Mouse (Mus musculus) liver, adult 2 months (tissue): Measurements from ENCODE around the gene Tmem106c. TPM values are rescaled to one million over a fixed set of nuclear protein-coding genes. Genes with fewer than 3 reads are reported as not detected.

ENCODE experiments used
- DNase-seq: peaks from one replicate; pipeline ENCODE4 v3.0.0-alpha.2; 2011; ENCODE audit warnings: low read depth, low spot score; ENCODE audit errors: extremely low read depth
- H3K27ac ChIP-seq: fragments of 200-500 bp; replicated peaks from 2 replicates; pipeline ENCODE4 v1.5.1; 2012; ENCODE audit warnings: low read depth, mild to moderate bottlenecking, control low read depth, inconsistent platforms, low read length; ENCODE audit not compliant: insufficient read depth
- H3K27me3 ChIP-seq: fragments of 200-500 bp; 2 replicates; pipeline ENCODE4 v1.6.1; 2012; ENCODE audit warnings: mild to moderate bottlenecking, moderate library complexity, low read length, inconsistent platforms; ENCODE audit not compliant: control insufficient read depth, insufficient read depth
- H3K36me3 ChIP-seq: fragments of 200-500 bp; 2 replicates; pipeline ENCODE4 v1.6.1; 2012; ENCODE audit warnings: low read length, inconsistent platforms; ENCODE audit not compliant: control insufficient read depth, insufficient read depth
- H3K4me1 ChIP-seq: fragments of 200-500 bp; 2 replicates; pipeline ENCODE4 v1.6.1; 2011; ENCODE audit warnings: low read length; ENCODE audit not compliant: control insufficient read depth, insufficient read depth
- H3K4me3 ChIP-seq: fragments of 200-500 bp; 2 replicates; pipeline ENCODE4 v1.5.1; 2011; ENCODE audit warnings: low read depth, mild to moderate bottlenecking, control low read depth, low read length, moderate library complexity; ENCODE audit not compliant: insufficient read depth
- H3K79me2 ChIP-seq: fragments of 200-500 bp; 2 replicates; pipeline ENCODE4 v1.6.1; 2012; ENCODE audit warnings: inconsistent platforms, mild to moderate bottlenecking, low read length, moderate library complexity; ENCODE audit not compliant: control insufficient read depth, insufficient read depth
- H3K9ac ChIP-seq: fragments of 200-500 bp; 2 replicates; pipeline ENCODE4 v1.6.1; 2012; ENCODE audit warnings: low read depth, mild to moderate bottlenecking, control low read depth, inconsistent platforms, low read length
- CTCF ChIP-seq: fragments of 200-500 bp; IDR thresholded peaks from 2 replicates; pipeline ENCODE4 v1.5.1; 2011; ENCODE audit warnings: low read depth, low read length, control low read depth
- POLR2A ChIP-seq: fragments of 200-500 bp; IDR thresholded peaks from 2 replicates; pipeline ENCODE4 v1.6.1; 2011; ENCODE audit warnings: low read length, control low read depth; ENCODE audit not compliant: insufficient read depth; ENCODE audit errors: extremely low read depth
- WGBS: fragments of 180-500 bp; shearing (Covaris S2); methylation state at CpG from one replicate; pipeline ENCODE4 v1.1.7; 2018; 5-methylcytosine and 5-hydroxymethylcytosine counted together
- polyA plus RNA-seq: library from polyadenylated mRNA; depleted of rRNA; stranded (reverse); fragments of >200 nt; gene quantifications from 2 replicates; pipeline ENCODE4 v1.2.3, GENCODE M21; 2012; rRNA removed
- total RNA-seq: library from RNA; depleted of rRNA; stranded (reverse); fragments of >200 nt; gene quantifications from 2 replicates; pipeline ENCODE4 v1.2.3, GENCODE M21; 2014; rRNA removed

Gene Tmem106c
- total RNA-seq: 11.2 and 13.2 TPM in 2 replicates
- polyA plus RNA-seq: 30.9 and 33.7 TPM in 2 replicates

GRCm38 (mm10) chr15:97963989-97964835, at the start of gene Tmem106c:
Gene Tmem106c (plus strand): TSS chr15:97964200.
- Histone ChIP-seq H3K79me2 (no peaks in the 10 kb centered on the region), H3K27me3 (no peaks in the 10 kb centered on the region), H3K27ac (peak within 1 kb of the TSS; percentile 47), H3K4me1 (no peaks in the 10 kb centered on the region), H3K36me3 (no peaks in the 10 kb centered on the region), H3K4me3 (peak within 1 kb of the TSS; percentile 86), H3K9ac (peak within 1 kb of the TSS; percentile 86)
- peak; percentile 74 for DNase-seq
- TF ChIP-seq POLR2A: no peak; the same call in 1 of the 2 replicates
- TF ChIP-seq CTCF: peak; percentile 96
- 1% methylated on average over 67 of the region's 67 CpGs for WGBS

- TF ChIP-seq CTCF (no peak), POLR2A (no peak)
- DNase-seq: no peak
- no peaks in the 10 kb centered on the region for H3K4me1 ChIP-seq
- H3K79me2 ChIP-seq: no peaks in the 10 kb centered on the region
- H3K9ac ChIP-seq: no peak overlapping the region
- H3K4me3 ChIP-seq: no peak overlapping the region
- H3K36me3 ChIP-seq: no peaks in the 10 kb centered on the region
- 0 out of 2 replicates have a peak, but pooled peaks cover 4% of the 10 kb centered on the region for H3K27me3 ChIP-seq
- 15% methylated on average over 9 of the region's 9 CpGs for WGBS
- no peak overlapping the region for H3K27ac ChIP-seq
Measured at GRCm38 (mm10) chr15:97914331-97914747, 49.7 kb upstream of the Tmem106c start.

GRCm38 (mm10) chr15:97917994-97918393, 46.0 kb upstream of the Tmem106c start:
- Histone ChIP-seq H3K79me2 (no peaks in the 10 kb centered on the region), H3K36me3 (no peaks in the 10 kb centered on the region), H3K27ac (no peak overlapping the region), H3K4me3 (no peak overlapping the region), H3K9ac (no peak overlapping the region), H3K4me1 (no peaks in the 10 kb centered on the region), H3K27me3 (0 out of 2 replicates have a peak, but pooled peaks cover 4% of the 10 kb centered on the region)
- no peak for TF ChIP-seq POLR2A
- no peak for TF ChIP-seq CTCF
- 77% methylated on average over 9 of the region's 9 CpGs for WGBS
- DNase-seq: no peak

- DNase-seq: no peak
- Histone ChIP-seq H3K27me3 (no peaks in the 10 kb centered on the region), H3K36me3 (no peaks in the 10 kb centered on the region), H3K9ac (no peak overlapping the region), H3K4me3 (no peak overlapping the region), H3K4me1 (no peaks in the 10 kb centered on the region), H3K79me2 (no peaks in the 10 kb centered on the region), H3K27ac (no peak overlapping the region)
- WGBS: 83% methylated on average over 7 of the region's 7 CpGs
- no peak for TF ChIP-seq POLR2A
- TF ChIP-seq CTCF: no peak
Measured at GRCm38 (mm10) chr15:97919217-97919616, 44.8 kb upstream of the Tmem106c start.

DNA sequence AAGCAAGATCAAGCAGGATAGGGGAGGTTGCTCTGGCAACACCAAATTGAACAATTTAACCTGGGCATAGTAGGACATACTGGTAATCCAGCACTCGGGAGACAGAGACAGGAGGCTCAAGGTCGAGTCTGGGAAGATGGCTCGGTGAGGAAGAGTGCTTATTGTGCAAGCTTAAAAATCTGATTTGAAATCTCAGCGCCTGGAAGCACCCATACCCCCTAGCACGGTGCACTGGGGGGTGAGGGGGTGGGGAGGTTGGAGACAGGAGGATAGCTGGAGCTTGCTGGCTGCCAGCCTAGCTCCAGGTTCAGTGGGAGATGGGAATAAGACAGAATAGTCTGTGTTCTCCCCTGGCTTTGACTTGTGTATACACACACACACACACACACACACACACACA, 43.7 kb upstream of the Tmem106c start:
- H3K9ac ChIP-seq: no peak overlapping the region
- no peaks in the 10 kb centered on the region for H3K27me3 ChIP-seq
- no peaks in the 10 kb centered on the region for H3K79me2 ChIP-seq
- no peak overlapping the region for H3K27ac ChIP-seq
- H3K36me3 ChIP-seq: no peaks in the 10 kb centered on the region
- no peak overlapping the region for H3K4me3 ChIP-seq
- 44% methylated on average over 5 of the region's 5 CpGs for WGBS
- TF ChIP-seq CTCF: no peak
- TF ChIP-seq POLR2A: no peak
- DNase-seq: no peak
- no peaks in the 10 kb centered on the region for H3K4me1 ChIP-seq

DNA sequence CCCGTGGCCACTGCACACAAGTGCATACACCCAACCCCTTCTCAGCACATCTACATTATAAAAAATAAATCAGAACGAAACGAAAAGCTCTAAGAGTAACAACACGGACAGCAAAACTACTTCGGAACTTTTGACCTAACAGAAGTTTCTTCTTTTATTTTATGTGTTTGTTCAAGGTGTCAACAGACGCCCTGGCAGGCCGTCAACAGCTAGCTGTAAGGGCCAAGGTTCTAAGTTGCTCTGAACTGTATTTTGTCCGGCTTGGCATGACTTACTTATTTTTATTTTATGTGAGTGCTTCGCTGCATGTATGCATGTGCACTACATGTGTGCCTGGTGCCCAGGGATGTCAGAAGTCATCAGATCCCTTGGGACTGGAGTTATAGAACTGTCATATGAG, 42.2 kb upstream of the Tmem106c start:
- WGBS: 79% methylated on average over 9 of the region's 9 CpGs
- H3K9ac ChIP-seq: no peak overlapping the region
- H3K4me3 ChIP-seq: no peak overlapping the region
- no peak for DNase-seq
- H3K27ac ChIP-seq: no peak overlapping the region
- TF ChIP-seq POLR2A (no peak), CTCF (no peak)
- no peaks in the 10 kb centered on the region for H3K36me3 ChIP-seq
- no peaks in the 10 kb centered on the region for H3K79me2 ChIP-seq
- no peaks in the 10 kb centered on the region for H3K4me1 ChIP-seq
- H3K27me3 ChIP-seq: no peaks in the 10 kb centered on the region
